Mouse (Mus musculus): ENCODE measurements around the gene Mef2a.
"Not testable (repeated sequence)": the region's sequence is repeated elsewhere in the genome, so short reads cannot be mapped to it uniquely, and the experiment has no call there.

Mef2a gene

GRCm38 (mm10) chr7:67371351-67371890, 1.2 kb downstream of the Mef2a start:
- DNase-seq (ENCODE audit: low read depth, low spot score), result no peak

DNA sequence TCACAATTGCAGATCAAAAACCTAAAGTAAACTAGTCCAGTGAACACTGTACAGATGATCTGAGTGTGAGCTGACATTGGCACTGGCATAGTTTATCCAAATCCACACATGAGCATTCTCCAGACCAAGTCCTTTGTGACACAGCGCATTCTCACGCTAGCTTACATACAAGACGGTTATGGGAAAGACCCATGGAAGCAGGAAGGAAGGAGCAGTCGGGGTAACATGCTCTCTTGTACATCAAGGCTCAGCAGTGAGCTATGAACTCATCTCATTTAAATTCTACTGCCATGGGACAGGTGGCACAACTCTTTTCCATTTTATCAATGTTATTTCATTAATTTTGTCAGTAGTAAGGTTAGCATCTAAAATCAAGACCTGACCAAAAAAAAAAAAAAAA, 3.0 kb downstream of the Mef2a start:
- no peak for DNase-seq (ENCODE audit: low read depth, low spot score)

- DNase-seq (ENCODE audit: low read depth, low spot score), result no peak
These were observed 4.3 kb downstream of the Mef2a start for GRCm38 (mm10) chr7:67368394-67368793.

DNA sequence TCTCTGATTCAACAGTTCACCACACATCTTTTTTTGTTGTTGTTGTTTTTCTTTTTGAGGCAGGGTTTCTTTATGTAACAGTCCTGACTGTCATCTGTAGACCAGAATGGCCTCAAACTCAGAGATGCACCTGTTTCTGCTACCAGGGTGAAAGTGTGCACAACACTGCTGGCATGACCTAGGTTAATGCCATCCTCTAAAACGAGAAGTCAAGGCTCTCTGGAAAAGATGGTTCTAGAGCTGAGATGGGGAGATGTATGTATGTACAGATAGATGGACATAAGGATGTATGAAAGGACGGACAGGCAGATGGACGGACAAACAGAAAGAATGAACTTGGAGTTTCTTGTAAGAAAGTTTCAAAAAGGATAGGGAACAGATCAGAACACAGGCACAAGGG, 12.1 kb downstream of the Mef2a start:
- no peak for DNase-seq (ENCODE audit: low read depth, low spot score)

GRCm38 (mm10) chr7:67359863-67360262, 12.8 kb downstream of the Mef2a start:
- DNase-seq (ENCODE audit: low read depth, low spot score), result no peak

DNA sequence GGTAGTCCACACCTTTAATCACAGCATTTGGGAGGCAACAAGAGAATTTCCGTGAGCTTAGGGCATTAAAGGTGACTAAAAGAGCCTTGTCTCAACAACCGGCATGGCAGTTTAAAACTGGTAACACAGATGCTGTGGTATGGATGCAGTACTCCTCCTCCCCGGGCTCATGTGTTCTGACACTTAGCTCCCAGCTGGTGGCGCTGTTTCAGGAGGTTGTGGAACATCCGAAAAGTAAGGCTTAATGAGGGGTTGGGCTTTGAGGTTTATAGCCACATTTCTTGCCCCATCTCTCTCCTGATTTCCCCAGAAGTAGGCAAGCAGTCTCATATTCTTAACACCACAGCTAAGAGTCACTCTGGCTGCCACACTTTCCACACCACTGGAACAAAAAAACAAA, 16.8 kb downstream of the Mef2a start:
- no peak for DNase-seq (ENCODE audit: low read depth, low spot score)

DNA sequence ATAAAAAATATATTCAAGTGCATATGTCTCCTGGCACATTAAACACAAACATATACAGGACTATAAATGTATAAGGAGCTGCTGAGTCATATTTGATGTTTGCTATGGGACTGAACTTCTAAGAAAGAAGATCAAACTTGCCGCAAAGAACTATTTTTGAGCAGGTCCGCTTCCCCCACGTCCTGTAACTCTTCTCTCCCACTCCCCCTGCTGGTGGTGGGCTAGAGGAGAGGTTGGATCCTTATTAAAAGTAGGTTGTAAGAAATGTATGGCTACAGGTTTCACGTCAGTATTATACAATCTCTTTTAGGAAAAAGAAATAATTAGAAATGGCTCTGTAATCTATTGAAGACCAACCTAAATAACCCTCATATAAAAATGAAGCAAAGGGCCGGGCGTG, 19.0 kb downstream of the Mef2a start:
- no peak for DNase-seq (ENCODE audit: low read depth, low spot score)

DNA sequence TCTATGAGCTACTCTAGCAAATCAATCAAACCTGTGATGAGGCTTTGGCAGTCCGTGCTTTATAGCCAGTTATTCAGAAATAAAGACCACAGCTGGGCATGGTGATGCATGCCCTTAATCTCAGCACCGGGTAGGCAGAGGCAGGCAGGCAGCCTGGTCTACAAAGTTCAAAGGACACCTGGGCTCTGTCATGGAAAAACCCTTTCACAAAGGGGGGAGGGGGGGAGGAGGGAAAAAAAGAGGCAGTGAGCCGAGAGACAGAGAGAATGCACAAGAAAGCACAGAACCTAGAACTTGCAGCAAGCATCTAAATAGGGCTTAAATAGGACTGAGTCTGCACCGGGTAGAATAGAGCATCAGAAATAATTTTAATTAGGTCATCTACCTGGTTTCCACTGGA, 19.7 kb downstream of the Mef2a start:
- no peak for DNase-seq (ENCODE audit: low read depth, low spot score)

- no peak for DNase-seq (ENCODE audit: low read depth, low spot score)
These were observed 28.2 kb downstream of the Mef2a start for GRCm38 (mm10) chr7:67344443-67344842.

DNA sequence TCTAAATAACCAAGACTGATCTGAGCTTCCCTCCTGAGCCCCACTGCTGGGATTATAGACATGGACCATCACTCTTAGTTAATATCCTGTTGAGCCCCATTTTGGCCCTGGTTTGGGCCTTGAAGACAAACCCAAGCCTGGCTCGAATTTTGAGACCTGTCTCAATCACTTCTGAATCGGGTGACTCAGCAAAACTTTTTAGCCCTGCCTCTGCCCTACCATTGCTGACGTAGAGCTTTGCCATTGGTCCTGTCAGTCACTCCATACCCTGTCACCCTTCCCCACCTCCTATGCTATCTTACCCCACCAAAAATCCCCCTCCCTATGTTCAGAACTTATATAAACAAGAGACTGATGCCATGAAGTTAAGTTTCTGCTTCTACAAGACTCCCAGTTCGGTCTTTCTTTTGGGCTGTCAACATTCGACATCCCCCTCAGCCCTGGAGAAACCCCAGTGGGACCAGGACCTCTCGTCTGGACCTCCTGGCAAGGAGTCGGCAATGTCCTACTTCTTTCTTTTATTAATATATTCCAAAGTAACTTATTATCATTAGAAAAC, 30.5 kb downstream of the Mef2a start:
- no peak for DNase-seq (ENCODE audit: low read depth, low spot score)

DNA sequence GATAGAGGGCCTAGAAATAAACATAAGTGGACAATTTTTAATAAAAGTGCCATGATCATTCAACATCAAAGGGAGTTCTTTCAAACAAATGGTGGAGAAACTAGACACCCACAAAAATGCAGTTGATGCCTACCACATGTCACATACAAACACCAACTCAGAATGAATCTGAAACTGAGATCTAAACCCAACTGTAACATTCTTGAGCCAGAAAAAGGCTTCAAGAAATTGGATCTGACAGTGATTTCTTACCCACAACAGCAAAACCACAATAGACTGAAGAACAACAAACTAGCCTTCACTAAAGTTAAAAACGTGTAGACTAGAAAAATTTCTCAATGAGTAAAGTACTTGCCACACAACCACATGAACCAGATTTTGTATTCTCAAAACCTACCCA, 52.3 kb downstream of the Mef2a start:
- DNase-seq (ENCODE audit: low read depth, low spot score), result no peak

DNA sequence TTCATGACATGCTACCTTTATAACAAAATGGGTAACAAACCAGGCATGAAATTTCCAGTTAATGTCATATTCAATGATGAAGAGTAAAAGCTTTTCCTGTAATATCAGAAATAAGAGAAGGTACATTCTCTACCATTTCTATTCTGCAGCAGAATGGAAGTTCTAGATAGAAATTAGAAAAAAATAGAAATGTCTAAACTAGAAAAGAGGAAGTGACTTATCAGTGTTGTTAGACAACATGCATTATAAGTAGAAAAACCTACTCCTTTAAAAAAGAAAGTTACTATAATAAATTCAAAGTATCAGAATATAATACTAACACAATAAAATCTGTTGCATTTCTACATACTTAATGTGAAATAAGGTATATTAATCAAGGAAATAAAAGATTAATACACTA, 54.0 kb downstream of the Mef2a start:
- no peak for DNase-seq (ENCODE audit: low read depth, low spot score)

DNA sequence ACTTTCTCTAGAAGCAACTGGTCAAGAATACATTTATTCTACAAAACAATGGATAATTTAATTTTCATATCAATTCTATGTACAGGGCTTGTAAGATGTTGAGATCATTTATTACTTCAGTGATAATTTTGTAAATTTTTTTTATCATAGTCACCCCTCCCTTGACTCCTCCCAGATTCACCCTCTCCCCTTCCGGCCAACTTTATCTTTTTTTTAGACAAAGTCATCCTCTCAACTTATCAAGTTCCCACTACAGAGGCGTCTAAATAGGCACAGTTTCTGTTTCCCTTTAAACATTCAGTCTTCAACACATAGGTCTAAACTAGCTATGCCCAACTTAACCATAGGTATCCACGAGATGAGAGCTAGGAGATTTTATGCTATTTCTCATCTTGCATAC, 59.5 kb downstream of the Mef2a start:
- DNase-seq (ENCODE audit: low read depth, low spot score), result no peak

- DNase-seq (ENCODE audit: low read depth, low spot score), result no peak
These were observed 62.5 kb downstream of the Mef2a start for GRCm38 (mm10) chr7:67310151-67310550.

GRCm38 (mm10) chr7:67308102-67308501, 64.6 kb downstream of the Mef2a start:
- DNase-seq (ENCODE audit: low read depth, low spot score), result no peak

GRCm38 (mm10) chr7:67307078-67307477, 65.6 kb downstream of the Mef2a start:
- no peak for DNase-seq (ENCODE audit: low read depth, low spot score)

DNA sequence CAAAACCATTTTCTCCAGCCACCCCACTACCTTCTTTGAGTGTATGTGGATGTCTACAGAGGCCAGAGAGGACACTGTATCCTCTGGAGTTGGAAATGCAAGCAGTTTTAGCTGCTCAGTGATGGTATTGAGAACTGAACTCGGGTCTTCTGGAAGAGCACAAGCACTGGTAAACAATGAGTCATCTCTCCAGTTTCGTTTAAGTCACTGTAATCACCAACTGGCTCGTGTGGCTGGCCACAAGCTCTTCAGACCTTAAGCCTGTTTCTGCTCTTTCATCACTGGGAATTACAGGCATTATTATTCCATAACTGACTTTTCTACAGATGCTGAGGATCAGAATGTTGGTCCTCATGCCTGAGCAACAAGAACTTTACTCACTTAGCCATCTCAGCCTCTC, 67.7 kb downstream of the Mef2a start:
- no peak for DNase-seq (ENCODE audit: low read depth, low spot score)

DNA sequence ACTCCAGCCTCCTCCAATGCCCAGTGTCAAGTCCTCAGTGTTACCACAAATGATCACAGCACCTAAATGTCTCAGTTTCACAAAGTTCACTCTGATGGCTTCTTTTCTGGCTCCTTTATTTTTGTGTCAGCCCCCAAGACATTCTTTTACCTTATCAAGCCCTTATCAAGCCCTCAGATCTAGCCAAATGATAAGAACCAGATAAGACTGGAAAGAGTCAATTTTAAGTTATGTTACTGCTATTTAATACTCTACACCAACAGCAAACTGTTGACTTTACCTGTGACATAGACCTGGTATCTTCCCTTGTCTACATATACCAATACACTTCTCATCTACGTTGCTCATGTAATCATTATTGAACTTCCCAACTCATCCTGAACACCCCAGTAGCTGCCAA, 76.2 kb downstream of the Mef2a start:
- no peak for DNase-seq (ENCODE audit: low read depth, low spot score)

- DNase-seq (ENCODE audit: low read depth, low spot score), result no peak
These were observed 81.3 kb downstream of the Mef2a start for GRCm38 (mm10) chr7:67291356-67291755.

DNA sequence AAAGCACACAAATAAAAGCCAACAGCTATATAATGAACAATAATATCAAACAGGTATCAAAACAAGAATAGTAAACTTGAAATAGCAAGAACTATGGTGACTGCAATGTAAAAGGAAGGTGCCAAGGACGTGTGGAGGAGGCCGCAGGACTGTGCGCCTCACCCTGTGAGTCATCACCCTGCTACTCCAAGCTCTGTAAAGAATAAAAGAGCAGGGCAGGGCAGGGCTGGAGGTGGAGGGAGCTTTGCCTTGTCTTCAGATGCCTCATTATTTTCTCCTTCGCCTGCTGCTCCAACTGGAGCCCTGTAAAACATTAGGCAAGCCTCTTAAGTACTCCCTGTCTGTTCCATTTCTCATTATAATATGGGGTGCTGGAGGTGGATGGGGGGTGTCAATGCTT, 85.2 kb downstream of the Mef2a start:
- DNase-seq (ENCODE audit: low read depth, low spot score), result no peak

DNA sequence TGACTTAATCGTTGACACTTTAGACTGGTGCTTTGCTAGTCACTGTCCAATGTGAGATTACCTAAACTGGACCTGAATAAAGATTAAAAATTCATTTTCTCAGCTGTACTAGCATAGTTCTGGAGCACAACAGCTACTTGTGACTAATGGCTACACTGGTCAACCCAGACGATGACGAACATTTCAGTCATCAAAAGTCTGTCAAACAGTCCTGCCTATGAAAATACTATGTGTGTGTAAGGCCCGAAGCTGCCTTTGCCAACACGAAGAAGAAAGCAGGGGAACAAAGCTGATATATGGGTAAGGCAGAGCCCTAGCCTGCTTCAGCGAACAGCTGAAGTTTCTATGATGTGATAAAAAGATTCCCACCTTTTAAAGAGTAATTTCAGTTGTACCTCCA, 89.1 kb downstream of the Mef2a start:
- no peak for DNase-seq (ENCODE audit: low read depth, low spot score)

- not testable (repeated sequence) for DNase-seq (ENCODE audit: low read depth, low spot score)
These were observed 102.2 kb downstream of the Mef2a start for GRCm38 (mm10) chr7:67270447-67270846.

- DNase-seq (ENCODE audit: low read depth, low spot score), result no peak
These were observed 112.7 kb downstream of the Mef2a start for GRCm38 (mm10) chr7:67259828-67260563.
